In the genomic region with DNA sequence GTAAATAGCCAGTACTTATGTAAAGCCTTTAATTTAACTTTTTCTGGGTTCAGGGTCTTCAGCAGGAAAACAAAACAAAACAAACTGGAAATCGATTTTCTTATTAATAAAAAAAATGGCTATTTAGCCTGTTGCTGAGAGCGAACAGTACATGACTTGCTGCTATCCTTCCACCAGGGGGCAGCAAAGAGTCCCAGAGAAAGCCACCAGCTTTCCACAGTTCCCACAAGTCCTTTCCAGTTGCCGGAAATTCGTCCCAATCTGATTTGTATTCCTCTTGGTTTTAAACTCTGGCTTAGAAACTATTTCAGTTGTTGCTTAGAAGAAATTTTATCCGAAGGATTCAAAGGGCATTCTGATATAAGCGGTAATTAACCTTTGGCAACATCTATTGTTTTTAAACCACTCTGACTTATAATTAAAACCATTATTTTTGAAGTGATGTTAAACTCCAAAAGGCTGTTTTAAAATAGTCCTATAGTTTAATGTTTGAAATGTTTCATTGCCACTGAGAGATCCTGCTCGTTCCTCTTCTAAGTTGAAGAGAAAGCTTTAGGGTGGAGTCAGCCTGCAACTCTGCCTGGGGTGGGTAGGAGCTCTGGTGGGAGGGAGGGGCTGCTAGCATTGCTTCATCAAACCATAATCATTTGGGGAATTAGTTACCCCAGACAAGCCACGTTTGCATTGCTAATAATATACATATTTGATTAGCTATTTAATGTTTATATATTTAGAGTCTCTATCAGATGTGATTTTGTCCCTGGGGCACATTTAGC, we compare ENCODE assay signal across 1 mouse cellular context.
A peak's percentile ranks its signal among the peaks of the same experiment; 100 is the strongest.
TF ChIP-seq lines count a peak whose summit lies in the region.

No protein-coding gene starts in this region.

TF ChIP-seq in CH12.LX, 34 proteins besides CTCF, POLR2A, EP300 and RAD21:
- TF ChIP-seq SMC3 (IDR thresholded peaks at IDR 0.05; ENCODE audit: low read depth, low read length): peak; percentile 72
- TF ChIP-seq ELF1 (IDR thresholded peaks at IDR 0.05; ENCODE audit: low read depth, low read length): no peak
- TF ChIP-seq ZNF384 (IDR thresholded peaks at IDR 0.05; ENCODE audit: low read depth, low read length): peak; percentile 72
